Mouse (Mus musculus): ENCODE data around the gene Trit1.
A peak's percentile ranks its signal among the peaks of the same experiment; 100 is the strongest.
"Not testable (repeated sequence)": the region's sequence is repeated elsewhere in the genome, so short reads cannot be mapped to it uniquely, and the experiment has no call there.

Trit1 gene

DNA sequence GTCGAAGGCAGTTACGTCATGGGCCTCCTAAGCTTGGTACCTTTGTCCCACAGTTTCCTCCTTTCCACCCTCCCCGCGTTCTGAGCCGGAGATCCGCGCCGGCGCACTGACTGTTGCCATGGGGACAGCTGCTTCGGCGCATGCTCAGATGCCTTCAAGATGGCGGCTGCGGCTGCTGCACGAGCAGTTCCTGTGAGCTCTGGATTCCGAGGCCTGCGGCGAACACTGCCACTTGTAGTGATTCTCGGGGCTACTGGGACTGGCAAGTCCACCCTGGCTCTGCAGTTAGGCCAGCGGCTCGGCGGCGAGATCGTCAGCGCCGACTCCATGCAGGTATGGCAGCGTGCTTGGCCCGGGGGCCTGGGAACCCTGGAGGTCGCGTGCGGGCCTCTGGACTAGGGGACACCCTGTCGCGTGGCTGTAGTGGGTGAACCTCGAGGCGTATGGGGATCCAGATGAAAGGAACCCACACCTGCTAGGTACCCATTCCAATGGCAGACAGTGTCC, at the start of gene Trit1:
Gene Trit1, plus strand, starts transcription at position 147 of the 507 bp plus-strand sequence.
- DNase-seq, result peak; percentile 96

DNA sequence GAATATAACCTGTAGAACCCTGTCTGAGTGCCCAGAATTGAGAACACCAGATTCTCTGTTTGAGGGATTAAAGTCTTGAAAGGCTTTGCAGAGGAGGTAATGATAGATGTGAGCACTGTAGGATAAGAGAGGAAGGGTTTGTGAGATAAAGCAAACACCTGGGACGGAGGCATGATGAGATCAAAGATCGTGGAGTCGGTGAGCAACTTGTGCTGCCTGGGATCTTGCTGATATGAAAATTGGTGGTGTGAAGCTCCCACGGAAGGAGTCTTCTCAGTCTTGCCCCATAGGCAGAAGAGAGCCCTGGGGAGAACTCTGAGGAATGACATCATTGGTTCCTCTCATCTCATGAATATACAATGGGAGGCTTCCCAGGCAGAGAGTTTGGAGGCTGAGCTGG, 48.3 kb upstream of the Trit1 start:
- no peak for DNase-seq

DNA sequence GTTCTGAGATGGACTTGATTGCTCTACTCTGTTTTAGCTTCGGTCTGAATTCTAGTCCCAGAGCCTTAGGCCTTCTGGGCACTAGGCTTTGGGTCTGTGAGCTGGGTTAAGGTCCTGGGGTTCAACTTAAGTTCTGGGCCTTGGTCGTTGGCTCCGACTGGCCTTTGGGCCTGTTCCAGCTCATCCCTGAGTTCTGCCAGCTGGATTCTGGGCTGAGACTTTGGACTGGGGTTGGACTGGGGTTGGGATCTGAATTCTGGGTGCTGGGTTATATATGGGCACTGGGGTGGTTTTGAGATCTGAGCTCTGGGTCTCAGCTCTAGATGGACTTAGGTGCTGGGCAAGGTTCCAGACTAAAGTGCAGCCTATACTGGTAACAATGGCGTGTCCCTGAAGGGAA, 45.2 kb upstream of the Trit1 start:
- DNase-seq, result no peak

DNA sequence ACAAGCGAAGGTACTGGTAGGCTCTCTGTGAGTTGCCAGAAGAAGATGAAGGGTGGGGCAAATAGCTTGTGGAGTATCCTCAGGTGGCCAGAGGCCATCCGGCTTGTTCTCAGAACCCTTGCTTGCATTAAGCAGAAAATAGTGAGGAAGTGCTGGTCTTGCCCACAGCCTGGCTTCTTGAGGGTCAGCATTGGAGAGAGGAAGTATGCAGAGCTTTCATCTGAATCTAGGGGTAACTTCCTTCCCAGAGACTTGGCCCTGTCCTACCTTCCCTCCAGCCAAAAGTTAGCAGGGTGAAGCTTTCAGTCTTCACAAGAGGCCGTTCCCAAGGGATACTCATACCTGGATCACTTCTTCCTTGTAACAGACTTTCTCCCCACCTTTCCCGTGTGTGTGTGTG, 44.8 kb upstream of the Trit1 start:
- DNase-seq, result no peak

DNA sequence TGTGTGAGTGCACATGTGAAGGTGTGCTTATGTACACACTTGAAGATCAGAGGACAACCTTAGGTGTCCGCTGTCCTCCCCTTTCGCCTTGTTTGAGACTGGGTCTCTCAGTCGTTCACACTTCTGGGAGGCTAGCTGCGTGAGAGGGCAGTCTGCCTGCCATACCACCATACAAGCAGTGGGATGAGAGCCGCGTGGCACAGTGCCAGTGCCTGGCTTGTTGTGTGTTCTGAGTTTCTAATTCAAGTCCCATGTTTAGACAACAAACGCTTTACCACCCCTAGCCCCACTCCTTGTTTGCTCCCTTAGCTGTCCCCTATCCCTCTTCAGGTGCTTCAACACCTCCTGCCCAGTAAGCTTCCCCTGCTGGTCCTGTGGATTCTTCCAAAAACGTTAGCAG, 44.3 kb upstream of the Trit1 start:
- DNase-seq, result no peak

DNA sequence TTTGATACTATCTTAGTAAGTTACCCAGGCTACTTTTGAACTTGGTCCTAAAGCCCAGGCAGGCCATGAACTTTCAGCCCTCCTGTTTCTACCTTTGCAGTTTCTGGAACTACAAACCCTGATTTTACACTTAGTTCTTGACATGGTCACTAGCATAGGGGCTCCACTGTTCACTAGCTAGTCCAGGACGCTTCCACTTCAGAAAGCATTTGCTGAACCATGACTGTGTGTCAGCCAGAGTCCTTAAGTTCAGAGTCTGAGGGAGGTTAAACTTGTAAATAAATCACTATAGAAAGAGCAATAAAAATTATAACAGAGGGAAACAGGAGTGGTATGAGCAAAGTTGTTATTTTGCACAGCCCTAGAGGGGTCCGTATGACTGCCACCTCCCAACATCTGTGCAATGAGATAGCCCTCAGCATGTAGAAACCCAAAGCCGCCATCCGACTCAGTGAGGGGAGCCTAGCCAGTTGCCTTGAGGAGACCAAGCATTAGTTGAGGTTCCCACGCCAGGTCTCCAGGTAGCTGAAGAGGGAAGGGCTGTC, 41.3 kb upstream of the Trit1 start:
- DNase-seq, result no peak

DNA sequence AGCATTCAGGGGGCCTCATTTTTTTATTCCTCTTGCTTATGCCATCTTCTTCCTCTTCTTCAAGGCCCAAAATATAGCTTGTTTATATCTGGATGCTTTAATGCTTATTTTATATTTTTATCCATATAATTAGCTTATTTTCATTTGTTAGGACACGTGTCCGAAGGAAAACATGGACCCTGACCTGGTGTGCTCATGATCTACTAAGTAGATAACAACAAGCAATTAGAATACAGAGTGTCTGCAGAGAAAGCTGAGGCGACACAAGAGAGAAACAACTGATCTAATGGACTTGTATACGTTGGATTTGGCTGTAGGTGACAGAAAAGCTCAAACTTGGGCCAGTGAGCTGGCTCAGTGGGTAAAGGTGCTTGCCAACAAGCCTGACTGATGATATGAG, 39.5 kb upstream of the Trit1 start:
- no peak for DNase-seq

DNA sequence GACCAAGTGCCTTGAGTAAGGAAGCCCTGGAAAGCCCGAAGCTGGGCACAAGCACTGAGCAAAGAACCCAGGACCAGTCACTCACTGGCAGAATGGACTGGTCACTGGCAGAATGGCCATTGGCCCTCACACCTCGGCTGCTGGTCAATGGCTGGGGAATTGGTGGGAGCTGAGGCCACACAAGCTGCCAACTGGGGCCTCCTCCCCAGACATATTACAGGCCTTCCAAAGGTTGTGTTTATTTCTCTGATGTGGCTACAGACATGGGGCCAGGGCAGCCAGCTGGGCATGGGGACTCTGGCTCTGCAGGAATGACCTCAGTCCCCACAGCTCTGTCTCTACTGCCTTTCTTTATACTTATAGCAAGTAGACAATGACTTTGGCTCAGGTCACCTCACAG, 37.5 kb upstream of the Trit1 start:
- no peak for DNase-seq

DNA sequence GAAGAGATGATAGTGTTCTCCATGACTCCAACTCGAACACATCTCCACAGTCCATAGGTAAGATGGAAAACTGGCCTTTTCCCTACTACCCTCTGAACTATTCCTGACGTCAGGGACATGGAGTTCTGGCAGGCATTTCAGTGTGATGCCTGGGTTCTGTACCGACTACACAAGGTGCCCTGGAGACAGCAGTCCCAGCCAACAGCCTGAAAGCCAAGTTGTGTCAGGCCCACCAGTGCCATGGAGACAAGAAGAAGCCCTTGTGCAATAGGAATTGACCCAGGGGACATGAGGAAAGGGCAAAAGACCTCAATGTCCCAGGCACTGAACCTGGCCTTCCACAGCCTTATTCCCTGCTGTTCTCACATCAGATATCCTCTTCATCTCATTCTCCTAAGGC, 36.6 kb upstream of the Trit1 start:
- no peak for DNase-seq

DNA sequence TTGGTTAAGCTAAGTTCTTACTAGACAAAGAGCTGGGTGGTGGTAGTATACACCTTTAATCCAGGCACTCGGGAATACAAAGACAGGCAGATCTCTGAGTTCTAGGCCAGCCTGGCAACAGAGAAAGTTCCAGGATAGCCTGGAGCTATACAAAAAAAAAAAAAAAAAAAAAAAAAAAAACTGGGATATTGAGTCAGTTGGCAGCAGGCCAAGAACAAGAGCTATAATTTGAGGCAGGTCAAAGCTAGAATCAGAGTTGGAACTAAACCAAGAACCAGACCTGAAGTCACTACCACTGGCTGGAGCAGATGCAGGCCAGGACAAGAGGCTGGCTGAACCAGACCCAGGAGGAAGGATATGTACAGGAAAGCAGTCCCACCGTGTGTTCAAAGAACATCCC, 35.7 kb upstream of the Trit1 start:
- DNase-seq, result no peak

DNA sequence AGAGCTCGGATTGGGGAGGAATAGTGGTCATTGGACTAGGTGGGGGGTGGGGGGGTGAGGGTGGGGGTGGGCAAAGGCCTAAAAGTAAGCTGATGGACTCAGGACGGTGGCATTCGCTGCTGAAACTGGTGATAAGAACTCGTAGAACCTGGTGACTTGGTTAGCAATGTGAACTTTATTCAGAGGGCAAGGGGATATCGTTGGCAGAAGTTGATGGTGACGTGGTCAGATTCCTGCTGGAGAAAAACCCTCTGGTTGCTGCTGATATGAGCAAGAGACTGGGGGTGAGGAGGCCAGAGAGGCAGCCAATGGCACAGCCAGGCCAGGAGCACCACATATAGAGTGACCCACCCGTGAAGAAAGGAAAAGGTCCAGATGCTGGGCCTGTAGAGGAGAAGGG, 35.2 kb upstream of the Trit1 start:
- no peak for DNase-seq

DNA sequence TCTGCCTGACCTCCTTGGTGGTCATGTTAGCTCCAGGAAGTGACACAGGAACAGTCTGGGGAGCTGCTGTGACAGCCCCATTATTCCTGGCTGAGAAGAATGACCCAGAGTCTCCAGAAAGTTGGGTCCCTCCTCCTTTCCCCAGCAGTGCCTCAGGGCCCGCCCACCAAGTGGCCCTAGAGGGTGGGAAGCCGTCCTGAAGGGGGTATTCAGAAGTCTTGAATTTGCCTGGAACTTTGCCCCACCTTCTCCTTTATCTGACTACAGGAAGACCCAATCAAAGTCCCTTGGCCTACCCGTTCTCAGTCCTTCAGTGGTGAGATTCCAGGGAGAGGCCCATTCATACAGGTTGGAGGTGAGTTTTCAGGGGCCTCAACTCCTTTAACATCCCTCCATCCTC, 34.5 kb upstream of the Trit1 start:
- DNase-seq, result no peak

DNA sequence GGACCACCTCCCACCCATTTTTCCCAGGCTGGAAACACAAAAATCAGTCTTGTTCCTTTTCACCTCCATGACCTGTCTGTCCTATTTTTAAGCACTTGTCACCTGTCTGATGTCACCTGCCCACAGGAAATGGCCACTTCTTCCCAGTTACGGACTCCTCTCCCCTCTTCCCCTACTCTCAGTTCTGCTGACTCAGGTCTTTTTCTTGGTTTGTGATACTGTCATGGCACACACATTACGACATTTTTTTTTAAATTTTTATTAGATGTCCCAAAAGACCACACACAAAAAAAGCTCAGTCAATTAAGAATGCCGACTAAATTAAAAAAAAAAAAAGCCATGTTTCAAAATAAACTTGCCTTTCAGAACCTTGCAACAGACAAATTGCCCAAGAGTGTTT, 33.9 kb upstream of the Trit1 start:
- no peak for DNase-seq

DNA sequence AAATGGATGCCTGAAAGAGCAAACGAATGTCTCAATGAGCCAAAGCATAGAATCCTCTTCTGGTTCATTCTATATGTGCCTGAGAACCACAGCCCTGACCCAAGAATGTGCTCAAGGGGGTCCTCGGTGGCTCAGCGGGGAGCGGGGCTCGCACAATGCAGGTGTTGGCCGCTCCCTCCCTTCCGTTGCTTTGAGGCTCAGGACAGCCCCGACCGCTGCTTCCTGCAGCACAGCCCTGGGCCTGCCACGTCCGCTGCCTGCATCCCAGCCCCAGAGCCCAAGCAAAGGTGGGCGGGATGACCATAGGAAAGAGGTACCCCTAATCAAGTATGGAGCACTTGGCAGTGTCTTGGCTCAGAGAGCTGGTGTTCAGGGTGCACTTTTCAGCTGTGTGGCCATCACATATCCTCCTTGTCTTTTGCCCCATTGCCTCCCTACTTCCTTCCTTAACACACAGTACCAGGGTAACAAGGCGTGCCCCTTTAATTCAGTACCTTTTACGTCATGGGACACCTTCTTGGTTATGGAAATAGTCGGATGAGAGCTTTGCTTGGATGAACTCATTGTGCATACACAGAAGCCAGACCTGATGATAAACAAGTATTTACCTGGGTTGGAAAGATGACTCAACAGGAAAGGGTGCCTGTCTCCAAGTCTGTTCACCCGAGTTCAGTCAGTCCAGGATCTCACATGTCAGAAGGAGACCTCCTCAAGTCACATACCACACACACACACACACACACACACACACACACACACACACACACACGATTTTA, 32.7 kb upstream of the Trit1 start:
- no peak for DNase-seq

DNA sequence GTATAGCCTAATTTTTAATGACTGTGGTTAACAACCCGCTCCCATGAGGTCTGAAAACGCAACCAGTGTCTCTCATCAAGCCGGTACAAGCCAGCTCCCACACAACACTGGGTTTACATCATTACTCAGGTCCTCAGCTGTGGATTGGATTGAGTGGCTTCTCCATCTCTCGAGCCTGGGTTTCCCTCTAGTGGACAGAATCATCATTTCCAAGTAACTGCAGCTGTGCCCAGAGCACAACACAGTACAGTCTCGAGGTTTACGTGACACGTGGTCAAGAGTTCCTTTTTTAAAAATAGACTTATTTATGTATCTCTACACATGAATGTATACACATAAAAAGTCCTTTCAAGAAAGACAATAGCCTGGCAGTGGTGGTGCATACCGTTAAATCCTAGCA, 31.3 kb upstream of the Trit1 start:
- DNase-seq, result peak; percentile 69

DNA sequence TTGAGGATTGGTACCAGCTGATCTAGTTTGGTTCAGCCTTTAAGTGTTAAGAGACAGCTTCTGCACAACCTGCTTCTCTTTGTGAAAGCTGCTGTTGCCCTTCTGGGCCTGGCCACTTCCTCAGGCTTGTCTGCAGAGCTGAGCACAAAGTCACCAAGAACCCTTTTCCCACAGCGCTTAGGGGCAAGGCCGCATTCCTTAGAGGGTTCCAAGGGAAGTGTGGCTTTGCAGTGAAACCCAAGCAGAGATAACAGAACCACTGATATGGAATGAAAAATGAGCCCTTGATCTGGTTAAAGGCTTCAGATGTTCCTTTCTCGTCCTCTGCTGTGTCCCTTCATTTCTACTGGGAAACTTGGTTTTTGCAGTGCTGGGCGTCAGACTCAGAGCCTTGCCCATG, 29.0 kb upstream of the Trit1 start:
- DNase-seq, result no peak

DNA sequence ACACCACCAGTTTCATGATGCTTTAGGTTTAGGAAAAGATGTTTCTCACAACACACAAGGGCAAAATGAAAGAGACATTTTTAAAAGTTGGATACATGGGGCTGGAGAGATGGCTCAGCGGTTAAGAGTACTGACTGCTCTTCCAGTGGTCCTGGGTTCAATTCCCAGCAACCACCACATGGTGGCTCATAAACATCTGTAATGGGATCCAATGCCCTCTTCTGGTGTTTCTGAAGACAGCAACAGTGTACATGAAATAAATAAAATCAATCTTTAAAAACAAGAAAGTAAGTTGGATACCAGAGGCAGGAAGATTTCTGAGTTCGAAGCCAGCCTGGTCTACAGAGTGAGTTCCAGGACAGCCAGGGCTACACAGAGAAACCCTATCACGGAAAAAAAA, 28.4 kb upstream of the Trit1 start:
- not testable (repeated sequence) for DNase-seq

DNA sequence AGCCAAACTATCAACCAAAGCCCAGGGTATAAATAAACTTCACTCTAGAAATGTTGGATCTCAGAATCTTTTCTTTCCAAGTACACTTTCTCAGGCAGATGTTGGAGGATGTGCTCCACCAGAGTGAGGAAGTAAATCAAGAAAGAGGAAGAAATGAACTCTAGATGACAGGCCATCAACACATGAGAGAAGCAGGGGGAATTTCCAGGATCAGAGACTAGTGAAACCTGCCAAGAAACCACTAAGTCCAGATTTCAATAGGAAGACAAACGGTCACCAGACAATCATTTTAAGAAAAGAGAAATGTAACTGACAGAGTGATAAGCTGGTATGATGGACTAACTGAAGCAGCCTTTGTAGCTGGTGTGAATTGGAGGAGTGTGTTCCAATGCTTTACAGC, 25.2 kb upstream of the Trit1 start:
- DNase-seq, result no peak

DNA sequence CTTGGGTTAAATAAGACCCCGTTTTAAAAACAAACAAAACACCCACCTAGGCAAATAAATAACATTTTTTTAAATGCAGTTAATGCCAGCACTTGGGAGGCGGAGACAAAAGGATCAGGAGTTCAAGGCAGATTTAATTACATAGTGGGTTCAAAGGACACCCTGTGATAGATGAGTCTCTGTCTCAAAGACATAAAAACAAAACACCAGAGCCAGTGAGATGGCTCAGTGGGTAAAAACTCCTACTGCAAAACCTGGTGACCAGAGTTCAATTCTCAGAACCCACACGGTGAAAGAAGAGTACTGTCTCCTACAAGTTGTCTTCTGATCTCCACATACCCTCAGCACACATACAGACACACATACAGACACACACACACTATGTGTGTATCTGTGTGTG, 24.1 kb upstream of the Trit1 start:
- DNase-seq, result no peak

DNA sequence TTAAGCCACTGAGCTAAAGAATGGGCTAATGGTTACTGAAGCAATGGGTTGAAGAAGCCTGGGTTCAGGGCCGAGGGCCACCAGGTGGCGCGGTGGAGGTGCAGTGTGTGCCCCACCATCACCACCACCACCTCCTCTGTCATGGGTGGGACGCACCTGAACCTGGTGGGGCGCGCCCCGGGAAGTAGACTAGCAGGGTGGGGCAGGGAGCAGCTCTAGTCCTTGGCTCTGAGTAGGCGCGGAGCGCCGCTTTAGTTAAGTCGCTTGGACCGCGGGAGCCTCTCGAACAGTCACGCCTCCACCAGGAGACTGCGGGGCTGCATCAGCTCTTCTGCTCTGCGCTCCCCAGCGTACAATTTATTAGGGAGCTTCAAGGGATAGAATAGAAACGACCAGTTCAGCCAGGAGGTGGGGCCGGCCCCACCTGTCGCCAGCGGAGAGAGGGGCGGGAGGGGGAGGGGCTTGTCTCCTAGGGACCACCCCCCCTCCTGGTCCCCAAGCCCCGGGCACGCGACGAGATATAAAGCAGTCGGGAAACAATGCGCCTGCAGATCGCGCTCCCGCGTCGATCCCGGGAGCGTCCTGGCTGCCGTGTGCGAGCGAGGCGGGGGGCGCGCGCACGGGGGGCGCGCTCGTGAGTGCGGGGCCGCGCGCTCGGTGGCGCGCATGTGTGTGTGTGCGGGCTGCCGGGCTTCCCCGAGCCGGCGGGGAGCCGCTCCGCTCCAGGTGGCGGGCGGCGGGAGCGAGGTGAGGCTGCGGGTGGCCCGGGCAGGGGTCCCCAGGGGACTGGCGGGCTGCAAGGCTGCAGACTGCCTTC, 20.8 kb upstream of the Trit1 start, which contains the start of gene Mycl:
Gene Mycl, plus strand, starts transcription at position 249 of the 817 bp plus-strand sequence.
- DNase-seq, result peak; percentile 90

DNA sequence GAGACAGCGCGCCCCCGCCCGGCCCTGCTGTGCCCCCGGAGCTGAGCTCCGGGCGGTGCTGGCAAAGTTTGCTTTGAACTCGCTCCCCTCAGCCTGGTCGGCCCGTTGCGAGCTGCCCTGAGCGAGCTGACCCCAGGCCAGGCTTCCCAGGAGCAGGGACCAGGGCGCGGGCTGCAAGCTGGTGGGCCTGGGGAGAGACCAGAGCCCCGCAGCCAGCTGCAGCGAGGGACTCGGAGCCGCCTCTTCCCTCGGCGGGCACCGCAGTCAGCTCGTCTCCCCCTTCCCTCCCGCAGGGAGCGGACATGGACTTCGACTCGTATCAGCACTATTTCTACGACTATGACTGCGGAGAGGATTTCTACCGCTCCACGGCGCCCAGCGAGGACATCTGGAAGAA, 20.2 kb upstream of the Trit1 start:
- no peak for DNase-seq

DNA sequence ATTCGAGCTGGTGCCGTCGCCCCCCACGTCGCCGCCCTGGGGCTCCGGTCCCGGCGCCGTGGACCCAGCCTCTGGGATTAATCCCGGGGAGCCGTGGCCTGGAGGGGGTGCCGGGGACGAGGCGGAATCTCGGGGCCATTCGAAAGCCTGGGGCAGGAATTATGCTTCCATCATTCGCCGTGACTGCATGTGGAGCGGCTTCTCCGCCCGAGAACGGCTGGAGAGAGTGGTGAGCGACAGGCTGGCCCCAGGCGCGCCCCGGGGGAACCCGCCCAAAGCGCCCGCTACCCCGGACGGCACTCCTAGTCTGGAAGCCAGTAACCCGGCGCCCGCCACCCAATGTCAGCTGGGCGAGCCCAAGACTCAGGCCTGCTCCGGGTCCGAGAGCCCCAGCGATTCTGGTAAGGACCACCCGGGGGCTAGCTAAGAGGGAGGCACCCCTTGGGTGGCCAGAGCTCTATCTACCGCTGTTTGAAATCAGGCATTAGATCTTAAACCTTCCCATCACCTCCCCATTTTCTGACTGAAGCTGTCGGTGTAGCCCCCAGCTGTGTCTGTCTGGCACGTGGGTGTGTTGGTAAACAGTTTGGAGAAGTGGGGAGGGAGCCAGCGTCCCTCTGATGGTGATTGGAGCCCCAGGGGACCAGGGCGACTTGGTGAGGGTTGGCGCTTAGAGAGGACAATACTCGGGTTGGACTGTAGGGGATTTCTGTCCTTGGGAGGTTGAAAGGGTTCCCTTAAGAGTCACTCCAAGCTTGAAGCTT, 19.6 kb upstream of the Trit1 start:
- peak; percentile 57 for DNase-seq
